Mouse (Mus musculus) ovary, postnatal 10 days (tissue): ENCODE measurements around the gene Zan.

Experiments used
- DNase-seq: peaks from one replicate; pipeline ENCODE4 v3.0.0; 2022; ENCODE audit warnings: low spot score

Gene Zan

GRCm38 (mm10) chr5:137476964-137477363 lies at the start of gene Zan:
Gene Zan, minus strand, starts transcription at chr5:137477064.
- no peak for DNase-seq

DNA sequence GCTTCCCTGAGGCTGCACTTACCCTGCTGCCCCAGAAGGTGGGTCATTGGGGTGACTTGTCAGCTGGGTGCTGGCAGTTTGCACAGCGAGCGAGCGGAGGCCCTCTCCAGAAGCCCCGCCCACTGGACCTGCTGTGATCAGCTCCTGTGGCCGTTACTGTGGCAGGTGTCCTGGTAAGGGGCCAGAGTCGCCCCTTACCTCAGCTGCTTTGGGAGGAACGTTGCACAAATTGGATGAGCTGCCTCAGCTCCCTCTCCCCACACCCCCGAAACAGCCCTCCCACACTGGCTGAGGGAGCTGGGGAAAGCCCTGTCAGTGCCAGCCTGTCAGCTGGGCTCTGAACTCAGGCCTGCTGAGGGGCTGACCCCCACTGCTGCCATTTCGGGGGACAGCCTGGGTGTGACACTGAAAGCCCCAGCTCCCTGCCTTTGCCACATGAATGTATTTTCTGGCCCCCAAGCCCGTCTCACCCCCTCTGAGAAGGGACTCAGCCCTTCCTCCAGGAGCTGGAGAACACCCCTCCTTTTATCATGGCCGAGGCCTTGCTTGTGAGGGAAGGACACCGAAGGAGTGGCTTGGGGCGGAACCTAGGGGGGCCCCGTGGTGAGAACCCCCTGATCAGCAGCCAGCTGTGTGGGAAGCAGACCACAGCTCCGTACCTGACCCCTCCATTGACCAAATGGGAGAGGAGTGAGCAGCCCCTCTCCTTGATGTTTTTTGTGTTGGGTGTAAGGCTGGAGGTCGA lies 49.5 kb upstream of the Zan start:
- DNase-seq = no peak

DNA sequence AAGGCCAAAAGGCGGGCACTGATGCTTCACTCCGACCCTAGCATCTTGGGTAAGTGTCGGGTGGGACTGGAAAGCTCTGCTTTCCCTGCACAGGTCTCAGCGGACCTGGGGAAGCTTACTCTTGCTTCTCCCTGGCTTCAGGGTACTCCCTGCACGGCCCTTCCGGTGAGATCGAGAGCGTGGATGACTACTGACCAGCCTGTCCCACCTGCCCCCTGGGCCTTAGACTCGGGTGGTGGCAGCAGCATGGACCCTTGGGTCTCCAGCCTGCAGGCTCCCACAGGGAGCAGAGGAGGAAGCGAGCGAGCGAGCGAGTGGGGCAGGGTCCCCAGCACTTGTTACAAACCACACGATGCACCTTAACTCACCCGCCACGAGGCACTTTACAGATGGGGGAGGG lies 48.6 kb upstream of the Zan start:
- DNase-seq = no peak

GRCm38 (mm10) chr5:137524671-137525070 lies 47.8 kb upstream of the Zan start:
- no peak for DNase-seq

DNA sequence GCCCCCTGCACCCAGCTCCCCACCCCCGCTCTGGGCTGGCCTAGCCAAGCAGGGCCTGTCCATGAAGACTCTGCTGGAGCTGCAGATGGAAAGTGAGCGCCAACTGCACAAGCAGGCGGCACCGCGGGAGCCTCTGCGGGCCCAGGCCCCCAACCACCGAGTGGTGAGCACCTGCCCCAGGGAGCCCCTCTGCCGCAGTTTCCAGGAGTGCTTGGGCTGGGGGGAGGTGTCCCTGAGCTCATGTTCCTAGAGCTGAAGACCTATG lies 47.3 kb upstream of the Zan start:
- DNase-seq = no peak

DNA sequence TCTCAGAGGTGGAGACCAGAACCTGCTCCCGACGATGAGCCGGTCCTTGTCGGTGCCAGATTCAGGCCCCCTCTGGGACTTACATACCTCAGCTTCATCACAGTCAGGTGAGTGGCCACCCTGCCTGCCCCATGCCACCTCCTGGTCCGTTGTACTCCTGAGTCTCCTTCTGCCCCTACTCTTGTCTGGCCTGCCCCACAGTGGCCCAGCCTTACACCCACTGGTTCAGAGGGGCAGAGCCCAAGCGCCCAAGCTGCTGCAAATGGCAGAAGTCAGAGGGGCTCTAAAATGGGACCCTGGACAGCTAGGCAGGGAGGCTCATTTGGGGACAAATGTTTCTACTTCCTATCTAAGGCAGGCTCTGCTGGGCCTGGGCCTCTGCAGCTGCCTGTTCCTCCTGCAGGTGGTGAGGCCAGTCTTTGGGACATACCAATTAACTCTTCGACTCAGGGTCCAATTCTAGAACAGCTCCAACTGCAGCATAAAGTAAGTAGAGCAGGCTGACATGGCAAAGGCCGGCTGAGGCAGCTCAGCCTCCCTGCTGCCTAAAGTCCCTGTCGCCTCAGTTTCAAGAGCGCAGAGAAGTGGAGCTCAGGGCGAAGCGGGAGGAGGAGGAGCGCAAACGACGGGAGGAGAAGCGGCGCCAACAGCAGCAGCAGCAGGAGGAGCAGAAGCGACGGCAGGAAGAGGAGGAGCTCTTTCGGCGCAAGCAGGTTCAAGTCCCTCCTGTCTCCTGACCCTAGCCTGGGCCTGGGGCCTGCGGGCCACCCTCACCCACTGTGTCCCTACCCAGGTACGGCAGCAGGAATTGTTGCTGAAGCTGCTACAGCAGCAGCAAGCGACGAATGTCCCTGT lies 46.8 kb upstream of the Zan start:
- no peak for DNase-seq

DNA sequence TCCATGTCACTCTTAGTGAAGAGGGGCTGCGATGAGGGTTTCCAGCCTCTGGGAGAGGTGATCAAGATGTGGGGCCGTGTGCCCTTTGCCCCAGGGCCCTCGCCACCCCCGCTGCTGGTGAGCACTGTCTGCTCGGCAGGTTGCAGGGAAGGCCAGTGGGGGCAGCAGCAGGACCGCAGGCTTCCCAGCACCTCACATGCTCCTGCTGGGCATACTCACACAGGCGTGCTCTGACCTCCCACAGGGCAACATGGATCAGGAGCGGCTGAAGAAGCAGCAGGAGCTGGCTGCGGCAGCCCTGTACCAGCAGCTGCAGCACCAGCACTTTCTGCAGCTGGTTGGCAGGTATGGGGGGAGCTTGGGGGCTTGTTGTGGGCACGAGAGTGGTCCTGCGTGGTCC lies 45.8 kb upstream of the Zan start:
- DNase-seq = no peak

GRCm38 (mm10) chr5:137521861-137522260 lies 45.0 kb upstream of the Zan start:
- no peak for DNase-seq

- no peak for DNase-seq
These were observed 43.1 kb upstream of the Zan start for GRCm38 (mm10) chr5:137519691-137520550.

GRCm38 (mm10) chr5:137518436-137518835 lies 41.6 kb upstream of the Zan start, which contains the start of gene Gigyf1:
Gene Gigyf1, plus strand, starts transcription at chr5:137518548.
- no peak for DNase-seq

GRCm38 (mm10) chr5:137514811-137515210 lies 37.9 kb upstream of the Zan start:
- no peak for DNase-seq

DNA sequence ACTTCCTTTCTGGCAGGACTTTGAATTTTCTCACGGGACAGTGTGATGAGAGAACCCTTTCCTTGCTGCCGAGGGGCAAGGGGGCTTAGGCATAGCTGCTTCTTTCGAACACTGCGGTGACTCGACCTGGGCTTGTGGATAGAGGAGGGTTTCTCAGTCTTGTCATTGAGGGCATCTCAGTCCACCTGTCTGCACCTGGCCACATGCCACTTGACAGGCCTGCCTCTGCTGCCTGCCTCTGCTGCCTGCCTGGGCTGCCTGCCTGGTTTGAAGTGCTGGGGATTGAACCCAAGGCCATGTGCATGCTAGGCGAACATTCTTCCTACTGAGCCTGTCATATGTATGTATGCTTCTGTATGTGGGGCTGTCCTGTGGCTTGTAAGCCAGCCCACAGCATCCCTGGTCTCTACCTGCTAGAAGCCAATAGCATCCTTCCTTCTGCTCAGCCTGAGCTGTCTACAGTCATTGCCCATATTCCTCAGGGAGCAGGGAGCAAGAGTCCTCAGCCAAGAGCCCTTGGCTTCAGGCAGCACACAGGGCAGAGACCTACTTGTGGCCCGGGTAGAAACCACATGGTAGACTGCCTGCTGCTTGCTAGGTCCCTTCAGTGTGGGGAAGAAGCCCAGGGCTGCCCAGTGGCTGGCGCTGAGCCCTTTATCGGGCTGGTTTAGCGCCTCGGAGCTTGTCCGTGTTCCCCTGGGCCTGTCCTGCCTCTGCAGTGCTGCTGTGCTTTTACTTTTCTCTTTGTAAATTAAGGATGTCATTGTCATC lies 37.3 kb upstream of the Zan start:
- no peak for DNase-seq

GRCm38 (mm10) chr5:137512847-137513794 lies 36.3 kb upstream of the Zan start:
- no peak for DNase-seq

DNA sequence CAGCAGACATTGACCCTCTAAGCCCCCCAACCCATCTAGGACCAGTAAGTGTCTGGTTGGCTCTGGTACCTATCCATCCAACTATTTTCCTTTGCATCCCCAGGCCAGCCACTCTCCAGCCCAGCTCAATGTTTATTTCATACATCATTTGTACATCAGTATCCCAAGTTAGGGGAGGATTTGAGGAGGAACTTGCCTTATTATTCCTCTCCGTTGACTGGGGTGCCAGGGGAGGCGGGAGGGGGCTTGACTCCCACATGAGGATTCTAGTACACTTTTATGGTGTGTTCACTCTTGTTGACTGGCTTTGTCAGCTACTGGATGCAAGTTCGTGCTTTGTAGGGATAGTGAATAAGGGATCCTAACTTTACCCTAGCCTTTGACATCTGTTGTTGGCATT lies 34.8 kb upstream of the Zan start:
- no peak for DNase-seq

DNA sequence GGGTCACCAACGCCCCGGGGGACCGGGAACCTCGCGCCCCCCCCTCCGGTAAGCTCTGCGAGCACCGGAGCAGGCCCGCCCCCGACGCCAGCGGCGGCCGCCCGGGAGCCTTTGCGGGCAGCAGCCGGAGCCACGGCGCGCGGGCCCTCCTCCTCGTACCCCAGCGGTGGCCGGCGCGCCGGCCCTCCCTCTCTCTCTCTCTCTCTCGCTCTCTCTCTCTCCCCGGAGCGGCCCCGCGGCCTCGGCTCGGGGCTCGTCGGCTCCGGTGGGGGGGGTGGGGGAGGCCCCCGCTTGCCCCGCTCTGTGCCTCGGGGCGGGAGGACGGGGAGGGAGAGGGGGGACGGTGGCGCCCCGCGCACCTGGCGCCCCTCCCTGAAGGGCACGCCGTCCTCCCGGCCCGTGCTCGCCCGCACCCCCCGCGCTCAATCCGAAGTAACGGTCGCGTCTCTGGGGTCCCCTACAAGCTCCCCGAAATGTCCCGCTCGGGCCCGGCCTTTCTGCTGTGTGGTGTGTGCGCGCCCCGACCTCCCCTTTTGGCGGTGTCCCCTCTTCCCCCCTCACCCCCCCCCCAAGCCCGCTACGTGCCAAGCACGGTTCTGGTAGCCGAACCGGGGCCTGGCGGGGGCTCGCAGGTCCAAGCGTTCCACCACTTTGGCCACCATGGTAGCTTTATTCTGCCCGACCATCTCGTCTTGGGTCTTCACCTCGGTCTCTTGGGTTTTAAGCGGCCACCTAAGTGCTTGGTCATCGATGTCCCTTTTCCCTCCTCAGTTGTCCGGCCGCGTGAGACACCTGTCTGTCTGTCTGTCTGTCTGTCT lies 33.9 kb upstream of the Zan start:
- DNase-seq = no peak

DNA sequence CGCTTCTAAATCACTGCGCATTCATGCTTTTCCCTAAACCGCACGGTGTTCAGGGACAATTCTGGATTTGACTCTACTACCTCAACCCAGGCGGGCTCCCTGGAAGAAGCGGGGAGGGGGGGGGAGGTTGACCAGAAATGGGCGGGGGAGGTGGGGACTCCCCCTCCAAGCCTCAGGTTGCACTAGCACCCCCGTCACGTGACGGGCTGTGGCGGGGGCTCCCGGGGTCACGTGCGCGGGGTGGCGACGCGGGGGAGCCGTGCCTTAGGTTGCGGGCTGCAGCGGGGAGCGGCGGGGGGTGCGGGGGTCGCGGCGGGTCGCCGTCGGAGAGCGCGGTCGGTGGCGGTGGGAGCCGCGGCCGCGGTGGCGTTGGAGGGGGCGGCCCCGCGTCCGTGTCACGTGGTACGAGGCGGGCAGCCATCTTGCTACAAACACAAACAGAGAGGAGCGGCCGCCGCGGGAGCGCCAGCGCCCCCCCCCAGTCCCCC lies 33.2 kb upstream of the Zan start:
- DNase-seq = peak; percentile 58

GRCm38 (mm10) chr5:137504041-137504440 lies 27.2 kb upstream of the Zan start:
- no peak for DNase-seq

DNA sequence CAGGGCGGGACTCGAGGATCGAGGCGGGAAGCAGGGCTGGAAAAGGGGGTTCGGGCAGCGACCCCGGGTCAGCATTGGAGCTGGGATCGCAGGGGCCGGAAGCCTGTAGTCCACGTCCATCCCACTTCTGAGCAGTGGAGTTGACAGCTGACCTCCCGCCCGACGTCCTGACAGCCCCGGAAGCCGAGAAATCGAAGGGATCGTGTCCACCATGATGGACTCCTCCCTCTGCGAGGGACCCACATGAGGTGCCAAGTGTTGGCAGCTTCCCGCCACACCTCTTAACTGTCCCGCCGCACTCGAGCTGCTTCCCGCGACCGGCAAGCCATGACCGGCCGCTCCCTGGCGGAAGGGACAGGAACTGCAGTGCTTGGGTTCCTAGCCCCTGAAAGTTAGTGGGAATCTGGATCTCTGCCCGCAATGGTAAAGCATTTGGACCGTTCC lies 25.8 kb upstream of the Zan start:
- DNase-seq = no peak
